Mouse (Mus musculus) c-Kit-negative CD71-positive TER-119-positive erythroid progenitor cells, embryonic 14.5 days (primary cell): ENCODE measurements around the gene Med13l.
"Not testable (repeated sequence)": the region's sequence is repeated elsewhere in the genome, so short reads cannot be mapped to it uniquely, and the experiment has no call there.

Experiments
- DNase-seq: peaks from one replicate; pipeline ENCODE4 v3.0.0-alpha.2; 2013; ENCODE audit warnings: low read depth, low spot score

Med13l gene

DNA sequence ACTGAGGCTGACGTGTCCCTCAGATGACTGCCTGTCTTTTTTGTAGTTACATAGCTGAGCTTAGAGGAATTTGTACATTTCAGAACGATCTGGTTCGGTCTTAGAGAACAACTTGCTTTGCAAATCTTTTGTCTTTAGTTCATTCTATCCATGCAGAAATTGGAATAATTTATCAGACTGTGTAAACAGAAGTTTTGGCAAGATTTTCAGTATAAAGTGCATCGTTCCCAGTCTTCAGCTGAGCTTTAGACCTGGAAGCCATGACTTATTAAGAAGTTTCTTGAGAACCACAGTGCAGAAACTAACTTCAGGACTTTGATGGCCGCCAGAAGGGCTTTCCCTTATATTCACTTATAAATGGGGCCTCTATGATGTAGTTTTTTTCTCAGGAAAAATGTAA, 67.2 kb downstream of the Med13l start:
- no peak for DNase-seq

DNA sequence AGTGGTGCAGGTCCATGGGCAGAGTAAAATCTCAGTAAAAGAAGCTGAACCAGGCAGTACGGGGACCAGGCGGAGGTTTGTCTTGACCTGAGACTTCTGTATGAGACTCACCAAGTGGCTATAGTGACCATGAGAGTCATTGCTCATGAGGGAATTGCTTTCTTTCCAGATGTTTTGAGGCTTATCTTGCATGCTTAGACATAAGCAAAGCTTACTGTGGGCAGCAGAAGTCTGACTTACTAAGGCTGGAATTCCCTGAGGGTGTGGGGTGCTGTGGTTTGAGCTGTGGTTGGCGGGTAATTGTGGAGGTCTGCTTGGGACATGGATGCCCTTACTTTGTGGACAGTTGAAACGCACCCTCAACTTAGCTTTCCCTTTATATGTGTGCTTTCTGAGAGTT, 67.7 kb downstream of the Med13l start:
- DNase-seq = no peak

DNA sequence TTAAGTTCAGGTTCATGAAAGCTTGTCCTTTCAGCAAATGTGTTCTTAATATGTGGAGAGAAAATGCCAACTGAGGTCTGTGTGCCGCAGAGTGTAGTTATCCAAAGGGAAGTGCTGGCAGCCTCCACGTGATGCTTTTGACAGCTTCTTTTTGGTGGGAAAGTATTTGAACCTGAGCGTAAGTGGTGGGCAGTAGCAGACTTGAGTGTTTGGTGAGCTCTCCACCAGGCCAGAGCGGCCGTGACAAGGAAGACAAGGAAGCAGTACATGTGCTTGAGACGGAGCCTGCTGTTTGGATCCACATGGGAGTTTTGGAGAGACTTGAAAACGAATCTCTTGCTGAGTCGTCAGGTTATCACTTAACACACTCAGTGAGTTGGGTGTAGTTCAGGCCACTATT, 71.9 kb downstream of the Med13l start:
- DNase-seq = no peak

DNA sequence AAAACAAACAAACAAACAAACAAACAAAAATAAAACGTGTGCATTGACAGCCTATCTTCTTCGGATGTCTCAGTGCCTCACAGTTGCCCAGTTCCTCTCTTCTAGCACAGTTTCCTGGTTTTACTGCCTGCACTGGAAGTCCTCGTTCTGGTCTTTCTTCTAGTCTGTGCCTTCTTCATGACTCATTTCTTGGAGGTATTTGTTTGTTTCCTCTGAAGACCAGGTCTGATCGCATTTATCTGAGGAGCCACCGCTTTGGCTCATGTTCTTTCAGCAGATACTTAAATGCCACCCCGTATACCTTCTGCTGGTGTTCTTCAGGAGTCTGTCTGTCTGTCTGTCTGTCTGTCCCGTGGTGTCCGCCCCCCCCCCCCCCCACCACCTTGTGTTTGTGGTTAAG, 72.6 kb downstream of the Med13l start:
- DNase-seq = no peak

DNA sequence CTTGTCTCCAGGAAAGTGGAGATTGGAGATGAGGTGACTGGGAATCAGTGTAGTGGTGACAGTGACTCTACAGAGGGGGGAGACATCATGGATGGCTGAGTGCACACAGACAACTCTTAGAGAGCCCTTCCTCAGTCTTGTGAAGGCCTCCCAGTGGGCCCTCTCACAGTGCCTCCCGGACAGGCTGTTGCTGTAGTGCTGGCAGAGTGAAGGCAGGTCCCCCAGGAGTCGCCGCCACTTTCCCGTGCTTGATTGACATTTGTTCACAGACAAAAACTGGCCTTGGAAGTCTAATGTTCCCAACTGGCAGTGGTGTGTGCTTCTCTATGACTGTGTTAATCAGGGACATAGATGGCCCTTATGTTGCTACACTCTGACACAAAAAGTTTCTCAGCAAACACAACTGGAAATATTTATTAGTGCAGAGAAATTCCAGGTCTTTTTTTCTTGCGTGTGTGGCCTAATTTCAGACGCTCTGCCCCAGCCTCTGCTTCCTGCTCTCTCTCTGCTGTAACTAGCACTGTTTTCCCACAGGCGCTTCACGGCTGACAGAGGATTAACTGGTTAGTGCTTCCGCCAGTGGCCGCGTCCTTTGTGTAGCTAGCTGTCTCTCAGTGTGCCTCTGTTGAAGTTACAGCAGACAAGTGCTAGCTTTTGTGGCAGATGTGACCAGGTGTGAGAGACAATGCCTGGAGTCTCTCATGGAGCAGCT, 75.2 kb downstream of the Med13l start:
- no peak for DNase-seq

DNA sequence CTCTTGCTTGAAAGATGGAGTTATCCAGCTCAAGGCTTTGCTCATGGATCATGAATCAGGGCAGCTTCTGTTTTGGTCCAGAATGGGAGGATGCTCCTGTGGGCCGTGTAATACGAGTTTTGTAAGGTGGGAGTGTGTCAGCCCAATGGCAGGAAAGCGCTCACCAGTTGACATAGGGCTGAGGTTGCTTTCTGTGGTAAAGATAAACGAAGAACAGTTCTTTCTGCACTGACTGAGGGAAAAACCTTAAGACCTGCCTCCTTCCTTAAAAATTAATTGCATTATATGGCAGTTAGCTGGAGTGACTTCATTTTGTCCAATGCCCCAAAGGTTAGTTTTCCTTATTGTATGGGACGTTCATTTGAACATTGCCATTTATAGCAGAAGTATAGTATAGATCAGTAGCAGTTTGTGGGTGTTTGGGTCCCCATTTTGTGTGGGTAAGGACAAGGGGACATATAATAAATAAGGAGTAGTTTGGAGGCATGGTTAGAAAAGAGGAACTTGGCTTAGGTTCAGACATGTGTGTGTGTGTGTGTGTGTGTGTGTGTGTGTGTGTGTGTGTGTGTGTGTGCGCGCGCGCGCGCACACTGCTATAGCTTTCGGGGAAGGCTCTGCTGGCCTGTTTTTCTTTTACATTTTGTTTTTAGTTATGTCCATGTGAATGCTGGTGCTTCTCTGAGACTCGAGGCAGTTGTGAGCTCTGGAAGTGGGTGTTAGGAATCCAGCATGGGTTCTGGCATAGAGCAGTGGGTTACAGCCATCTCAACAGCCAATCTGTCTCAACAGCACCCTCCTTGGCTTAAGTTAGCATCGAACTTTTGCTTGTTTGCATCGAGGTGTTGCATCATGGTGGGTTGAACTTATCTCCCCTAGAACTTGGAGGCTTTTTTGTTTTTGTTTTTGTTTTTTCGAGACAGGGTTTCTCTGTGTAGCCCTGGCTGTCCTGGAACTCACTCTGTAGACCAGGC, 76.2 kb downstream of the Med13l start:
- DNase-seq = no peak

DNA sequence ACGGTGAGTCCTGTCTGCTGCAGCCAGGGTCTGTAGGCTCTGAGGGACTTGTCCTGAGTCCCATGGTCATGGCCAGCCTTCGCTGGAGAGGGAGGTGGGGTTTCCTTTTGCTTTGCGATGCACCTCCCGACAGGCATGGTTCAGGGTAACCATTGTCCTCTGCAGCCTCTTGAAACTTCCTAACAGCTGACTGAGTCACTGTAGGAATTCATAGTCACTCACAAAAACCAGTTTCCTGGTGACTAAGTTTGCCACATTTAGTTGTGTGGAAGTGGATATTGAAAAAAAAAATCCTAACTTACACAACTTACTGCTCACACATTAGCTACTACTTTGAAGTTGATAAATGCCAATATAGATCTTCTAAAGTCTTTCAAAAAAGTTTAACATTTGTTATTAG, 77.5 kb downstream of the Med13l start:
- DNase-seq = no peak

DNA sequence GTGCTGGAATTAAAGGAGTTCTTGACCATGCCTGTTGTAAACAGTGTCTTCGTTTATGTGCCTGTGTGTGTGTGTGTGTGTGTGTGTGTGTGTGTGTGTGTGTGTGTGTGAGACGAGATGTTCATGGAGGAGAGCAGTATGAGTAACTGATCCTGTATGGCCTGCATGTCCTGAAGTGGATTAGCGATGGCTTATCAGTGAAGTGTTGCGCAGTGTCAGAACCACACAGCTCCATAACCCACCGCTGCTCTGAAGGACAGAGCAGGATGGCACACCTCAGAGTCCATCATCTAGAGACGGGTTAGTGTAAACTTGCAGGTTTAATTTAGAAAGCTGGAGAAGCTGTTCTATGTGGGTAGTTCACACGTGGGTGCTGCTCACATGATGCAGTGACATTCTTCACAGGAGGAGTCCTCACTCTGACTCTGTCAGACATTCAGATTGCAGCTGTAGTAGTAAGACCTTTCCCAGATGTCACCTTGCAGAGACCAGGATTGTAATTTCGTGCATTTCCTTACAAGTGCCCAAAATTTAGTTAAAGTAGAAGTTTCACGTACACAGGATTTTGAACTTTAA, 78.1 kb downstream of the Med13l start:
- no peak for DNase-seq

DNA sequence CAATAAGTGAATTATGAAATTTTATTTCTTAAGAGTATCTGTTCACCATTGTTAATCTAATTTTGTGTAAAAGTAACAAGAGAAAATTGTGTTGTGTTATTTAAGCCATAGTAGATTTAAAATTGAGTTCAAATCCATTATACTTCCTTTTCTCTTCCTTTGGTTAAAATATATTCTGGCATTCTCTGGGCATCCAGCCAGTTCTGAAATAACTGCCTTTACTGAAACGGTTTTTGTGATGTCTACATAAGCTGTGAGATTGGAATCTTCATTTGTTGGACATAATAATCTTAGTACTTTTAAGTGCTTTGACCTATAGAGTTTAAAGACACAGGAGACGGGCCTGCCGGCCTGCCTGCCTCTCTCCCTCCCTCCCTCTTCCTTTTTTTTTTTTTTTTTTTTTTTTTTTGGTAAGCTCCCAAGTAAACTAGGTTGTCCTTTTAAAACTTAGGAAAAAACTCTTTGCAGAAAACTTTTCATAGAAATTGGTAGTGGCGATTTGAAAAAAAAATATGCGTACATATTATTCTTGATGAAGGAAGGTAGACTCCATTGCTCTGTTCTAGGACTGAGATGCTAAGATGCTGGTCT, 78.7 kb downstream of the Med13l start:
- no peak for DNase-seq

DNA sequence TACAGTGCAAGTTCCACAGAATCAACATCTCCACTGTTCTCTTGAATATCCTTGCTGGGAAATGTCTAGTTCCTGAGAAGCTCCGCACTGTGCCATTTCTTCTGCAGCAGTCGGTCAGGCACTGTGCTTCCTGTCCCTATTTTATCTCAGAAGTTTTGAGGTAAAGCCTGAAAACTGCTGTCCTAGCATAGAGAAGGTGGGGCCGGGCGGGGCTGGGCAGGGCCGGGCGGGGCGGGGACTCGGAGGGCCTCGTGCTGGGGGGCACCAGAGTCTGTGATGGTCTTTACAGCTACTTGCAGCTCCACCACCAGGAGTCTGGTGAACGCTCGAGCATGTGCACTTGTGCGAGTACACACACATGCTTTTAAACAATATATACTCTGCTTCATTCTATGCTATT, 83.6 kb downstream of the Med13l start:
- no peak for DNase-seq

DNA sequence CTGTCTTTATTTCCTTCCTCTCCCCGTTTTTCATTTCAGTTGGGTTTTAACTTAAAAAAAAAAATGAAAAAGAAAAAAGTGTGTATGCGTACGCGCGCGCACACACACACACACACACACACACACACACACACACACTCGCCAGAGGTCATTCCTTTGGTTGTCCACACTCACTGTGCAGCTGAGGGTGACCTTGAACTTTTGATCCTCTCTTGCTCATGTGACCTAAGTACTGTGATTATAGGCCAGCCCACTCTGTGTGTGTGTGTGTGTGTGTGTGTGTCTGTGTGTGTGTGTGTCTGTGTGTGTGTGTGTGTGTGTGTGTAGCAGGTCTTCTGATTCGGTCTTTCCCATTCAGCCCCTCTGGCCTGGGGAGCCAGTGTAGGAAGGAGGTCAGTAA, 84.0 kb downstream of the Med13l start:
- no peak for DNase-seq

DNA sequence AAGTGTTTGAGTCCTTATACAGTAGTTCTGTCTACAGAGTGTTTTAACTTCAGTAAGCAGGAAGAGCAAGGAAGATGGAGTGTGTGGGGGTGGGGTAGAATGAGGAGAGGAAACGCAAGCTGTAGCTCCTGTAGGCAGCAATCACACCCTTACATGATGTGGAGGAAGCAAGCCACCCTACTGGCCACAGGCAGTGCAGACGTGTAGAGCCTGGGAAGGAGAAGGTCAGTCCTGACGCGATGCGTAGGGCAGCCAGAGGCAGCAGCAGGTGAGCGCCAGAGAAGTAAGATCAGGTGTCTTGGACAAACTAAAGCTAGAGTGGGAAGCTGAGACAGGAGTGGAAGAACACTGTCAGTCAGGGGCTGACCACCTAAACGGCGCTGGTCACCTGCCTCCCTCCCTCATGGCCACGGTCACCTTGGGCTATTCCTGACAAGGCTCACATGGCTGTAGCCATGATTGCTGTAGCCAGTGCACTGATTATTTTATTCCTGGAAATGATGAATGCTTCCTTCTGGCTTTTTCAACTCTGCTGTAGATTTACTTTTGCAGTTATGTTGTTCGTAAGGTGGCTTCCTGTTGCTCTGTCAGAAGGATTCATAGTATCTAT, 84.8 kb downstream of the Med13l start:
- no peak for DNase-seq

DNA sequence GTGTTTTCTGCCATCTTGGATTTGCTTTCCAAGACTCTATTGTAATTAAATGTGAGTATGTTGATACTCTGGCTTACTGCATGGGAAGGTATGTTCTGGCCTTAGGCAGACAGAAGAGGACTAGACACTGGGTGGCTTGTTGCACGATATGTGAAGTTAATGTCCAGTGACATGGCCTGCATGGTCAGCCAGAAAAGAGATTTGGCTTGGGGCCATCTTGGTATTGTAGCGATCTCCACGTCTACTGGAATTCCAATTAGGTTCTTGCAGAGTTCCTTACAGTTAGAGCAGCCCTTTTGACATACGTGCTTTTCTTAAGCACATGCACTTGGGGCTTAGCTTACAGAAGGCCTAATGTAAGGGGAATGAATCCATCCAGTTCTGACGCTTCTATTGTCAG, 86.4 kb downstream of the Med13l start:
- no peak for DNase-seq

DNA sequence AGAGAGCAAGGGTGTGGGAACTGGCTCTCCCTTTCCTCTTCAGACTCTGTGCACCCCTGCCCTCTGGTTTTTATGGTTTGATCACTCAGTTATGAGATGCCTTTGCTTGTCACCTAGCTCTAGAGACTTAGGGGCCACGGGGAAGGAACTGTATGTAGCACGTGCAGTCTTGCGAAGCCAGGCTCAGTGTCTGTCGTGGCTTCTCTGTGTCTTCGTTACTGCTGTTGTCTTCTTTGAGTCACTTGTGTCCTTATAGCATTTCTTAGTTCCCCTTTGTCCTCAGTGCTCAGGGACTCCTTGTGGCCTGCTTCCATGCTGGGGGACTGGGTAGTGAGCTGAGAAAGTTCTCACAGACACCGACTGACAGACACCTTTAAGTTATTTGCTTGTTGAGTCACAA, 86.9 kb downstream of the Med13l start:
- no peak for DNase-seq

DNA sequence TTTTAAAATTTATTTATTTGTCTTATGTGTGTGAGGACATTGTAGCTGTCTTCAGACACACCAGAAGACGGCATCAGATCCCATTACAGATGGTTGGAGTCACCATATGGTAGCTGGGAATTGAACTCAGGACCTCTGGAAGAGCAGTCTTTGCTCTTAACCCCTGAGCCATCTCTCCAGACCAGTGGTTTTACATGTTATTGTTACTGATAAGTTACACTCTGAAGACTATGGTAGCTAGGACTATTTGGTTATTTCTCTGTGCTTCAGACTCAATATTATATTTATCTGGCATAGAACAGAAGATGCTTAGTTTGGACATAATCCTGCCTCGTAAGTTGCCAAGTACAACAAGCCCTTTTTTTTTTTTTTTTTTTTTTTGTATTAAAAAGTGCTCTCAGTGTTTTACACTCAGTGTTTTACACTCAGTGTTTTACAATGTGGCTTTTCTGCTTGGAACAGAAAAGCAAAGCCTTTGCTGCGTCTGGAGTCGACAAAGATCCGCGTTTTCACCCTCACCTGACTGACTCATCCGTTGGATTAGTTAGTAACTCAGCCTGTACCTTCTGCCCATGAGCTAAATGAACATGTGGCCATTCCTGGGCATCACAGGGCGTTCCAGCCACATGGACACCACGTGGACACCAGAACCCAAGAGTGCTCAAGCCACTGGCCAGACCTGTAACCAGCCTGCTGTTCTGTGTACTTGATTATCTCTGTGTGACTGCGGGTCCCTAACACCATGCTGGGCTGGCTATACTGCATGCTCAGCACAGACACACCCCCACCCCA, 88.9 kb downstream of the Med13l start:
- DNase-seq = no peak

DNA sequence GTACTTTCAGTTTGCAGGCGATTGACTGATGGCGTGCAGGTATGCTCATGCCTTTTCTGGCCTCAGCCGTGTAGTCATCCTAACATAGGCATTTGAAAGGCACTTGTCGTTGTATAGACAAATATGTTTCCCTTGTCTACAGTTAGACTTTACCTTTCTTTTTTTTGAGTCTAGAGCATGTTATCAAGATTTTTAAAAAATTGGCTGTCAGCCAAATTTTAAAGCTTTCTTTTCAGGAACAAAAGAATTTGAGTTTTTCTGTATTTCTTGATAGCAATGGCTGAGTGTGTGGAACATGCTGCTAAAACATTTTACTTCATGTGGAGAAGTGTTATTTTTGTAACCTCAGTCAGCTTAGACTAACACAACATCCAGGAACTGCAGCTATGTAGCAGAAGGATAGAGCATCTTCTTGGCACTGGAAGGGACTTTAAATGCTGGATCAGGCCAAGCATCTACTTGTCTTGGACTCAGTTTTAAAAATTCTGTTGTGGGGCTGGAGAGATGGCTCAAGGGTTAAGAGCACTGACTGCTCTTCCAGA, 89.6 kb downstream of the Med13l start:
- DNase-seq = no peak

DNA sequence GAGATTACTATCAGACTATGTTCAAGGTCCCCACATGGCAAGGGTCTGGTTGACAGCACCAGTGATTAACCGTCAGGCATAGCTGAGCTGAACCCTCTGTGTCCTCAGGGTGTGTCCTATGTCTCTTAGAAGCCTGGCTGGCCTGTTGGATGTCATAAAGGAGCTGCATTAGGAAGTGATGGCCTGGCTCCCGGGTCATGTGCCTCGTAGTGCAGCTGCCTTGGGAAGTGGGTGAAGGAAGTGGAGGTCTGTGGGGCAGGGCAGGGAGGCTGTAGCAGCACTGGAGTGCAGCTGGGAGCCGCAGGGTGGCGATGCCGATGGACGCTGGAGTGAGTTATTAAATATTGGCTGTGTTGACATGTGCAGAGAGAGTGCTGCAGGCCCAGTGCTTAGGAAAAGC, 90.3 kb downstream of the Med13l start:
- no peak for DNase-seq

DNA sequence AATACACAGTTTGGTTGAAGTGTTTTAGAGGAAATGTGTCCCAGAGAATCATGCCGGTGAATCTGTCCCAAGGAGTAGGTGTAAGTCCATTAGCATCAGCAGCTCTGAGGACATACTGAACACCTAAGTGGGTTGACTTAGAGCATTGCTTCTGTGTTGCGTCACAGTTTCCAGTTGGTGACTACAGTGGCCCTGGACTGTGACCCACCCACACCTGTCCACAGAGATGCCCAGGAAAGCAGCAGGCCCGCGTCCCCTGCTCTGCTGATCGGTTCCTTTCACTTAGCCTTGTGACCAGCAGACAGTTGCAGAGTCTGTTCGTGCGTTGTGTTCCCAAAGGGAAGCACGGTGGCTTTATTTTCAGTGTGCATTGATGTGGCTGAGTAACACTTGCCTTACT, 92.1 kb downstream of the Med13l start:
- DNase-seq = no peak

DNA sequence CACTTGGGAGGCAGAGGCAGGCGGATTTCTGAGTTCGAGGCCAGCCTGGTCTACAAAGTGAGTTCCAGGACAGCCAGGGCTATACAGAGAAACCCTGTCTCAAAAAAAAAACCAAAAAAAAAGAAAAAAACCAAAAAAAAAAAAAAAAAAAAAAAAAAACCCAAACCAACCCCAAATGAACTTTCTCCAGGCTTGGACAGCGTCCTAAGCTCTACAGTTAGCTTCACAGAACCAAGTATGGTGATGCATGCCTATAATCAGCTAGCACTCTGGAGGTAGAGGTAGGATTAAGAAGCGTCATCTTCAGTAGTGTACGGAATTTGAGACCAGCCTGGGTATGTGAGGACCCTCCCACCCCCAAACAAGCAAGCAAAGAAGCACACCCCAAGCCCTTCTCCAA, 92.6 kb downstream of the Med13l start:
- DNase-seq = not testable (repeated sequence)

DNA sequence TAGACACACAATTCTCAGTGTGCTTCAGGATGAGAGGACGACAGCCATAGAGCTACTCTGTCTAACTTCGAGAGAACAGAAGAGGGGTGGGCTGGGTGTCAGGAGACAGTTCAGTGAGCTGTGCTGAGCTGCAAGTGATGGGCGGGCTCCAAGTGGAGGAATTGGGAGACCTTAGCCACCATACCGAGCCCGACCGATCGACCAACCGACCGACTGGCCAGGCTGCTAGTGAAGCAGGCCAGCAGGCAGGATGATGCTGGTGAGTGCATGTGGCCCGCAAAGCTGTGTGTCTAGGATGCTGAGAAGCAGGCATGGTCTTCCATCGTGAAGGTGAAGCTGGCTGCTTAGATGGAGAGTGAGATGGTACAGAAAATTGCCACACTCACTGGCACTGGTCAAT, 94.1 kb downstream of the Med13l start:
- DNase-seq = no peak

DNA sequence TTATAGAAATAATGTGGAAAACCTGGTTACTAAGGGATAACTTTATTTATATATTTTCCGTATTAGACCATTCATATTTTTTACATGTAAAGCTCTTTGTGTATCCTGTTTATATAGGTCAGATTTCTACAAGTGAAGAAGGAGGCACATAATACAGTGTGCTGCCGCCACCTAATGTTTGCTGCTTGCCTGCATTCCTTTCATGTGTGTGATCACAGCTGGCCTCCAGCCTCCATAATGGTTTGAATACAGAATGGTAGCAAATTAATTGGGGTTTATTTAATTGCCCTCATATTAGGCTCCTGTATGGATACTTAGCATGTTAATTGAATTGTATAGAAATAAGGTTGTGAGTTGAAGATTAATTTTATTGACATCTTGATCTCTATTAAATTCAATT, 94.5 kb downstream of the Med13l start:
- no peak for DNase-seq
